Mouse (Mus musculus) stomach, postnatal 0 days (tissue): ENCODE data around the gene Omd.

Experiments
- CTCF ChIP-seq: IDR thresholded peaks from 2 replicates; pipeline ENCODE4 v1.5.1; 2016; ENCODE audit warnings: antibody characterized with exemption, low read depth, mild to moderate bottlenecking, moderate library complexity
- EP300 ChIP-seq: optimal IDR thresholded peaks from 2 replicates; pipeline ENCODE3; 2016; ENCODE audit warnings: antibody characterized with exemption

GRCm38 (mm10) chr13:49603603-49604002, 21.3 kb downstream of the Omd start:
- no peak for TF ChIP-seq CTCF
- no peak for TF ChIP-seq EP300
